Mouse (Mus musculus) neural tube, embryonic 12.5 days (tissue): ENCODE measurements around the gene Slit3. TPM values are rescaled to one million over a fixed set of nuclear protein-coding genes. Genes with fewer than 3 reads are reported as not detected.

Experiments used
- ATAC-seq: fragments of 200-750 bp; cut with Nextera tagmentation; 2 replicates; pipeline ENCODE4 v1.8.0; 2017; ENCODE audit warnings: low read depth, mild to moderate bottlenecking, moderate TSS enrichment, moderate library complexity; ENCODE audit not compliant: low FRiP score
- H3K27ac ChIP-seq: fragments of 300-500 bp; sonication (generic); 2 replicates; pipeline ENCODE4 v1.5.1; 2016
- H3K27me3 ChIP-seq: fragments of 300-500 bp; sonication (generic); replicated peaks from 2 replicates; pipeline ENCODE4 v1.6.1; 2016; ENCODE audit warnings: mild to moderate bottlenecking
- H3K36me3 ChIP-seq: fragments of 300-500 bp; sonication (generic); 2 replicates; pipeline ENCODE4 v1.6.1; 2016; ENCODE audit warnings: mild to moderate bottlenecking
- H3K4me1 ChIP-seq: fragments of 300-500 bp; sonication (generic); 2 replicates; pipeline ENCODE4 v1.6.1; 2016
- H3K4me2 ChIP-seq: fragments of 300-500 bp; sonication (generic); replicated peaks from 2 replicates; pipeline ENCODE4 v1.6.1; 2016; ENCODE audit warnings: mild to moderate bottlenecking
- H3K4me3 ChIP-seq: fragments of 300-500 bp; sonication (generic); 2 replicates; pipeline ENCODE4 v1.5.1; 2016
- H3K9ac ChIP-seq: fragments of 300-500 bp; sonication (generic); 2 replicates; pipeline ENCODE4 v1.6.1; 2016; ENCODE audit warnings: mild to moderate bottlenecking
- H3K9me3 ChIP-seq: fragments of 300-500 bp; sonication (generic); 2 replicates; pipeline ENCODE4 v1.6.1; 2016; ENCODE audit warnings: mild to moderate bottlenecking
- WGBS: fragments of 180-500 bp; shearing (Covaris S2); methylation state at CpG from one replicate; pipeline ENCODE4 v1.1.7; 2016; 5-methylcytosine and 5-hydroxymethylcytosine counted together
- polyA plus RNA-seq: library from polyadenylated mRNA; unstranded; fragments of >200 nt; fragmentation: Nextera tagmentation; extraction: Ambion mirVana; gene quantifications from 2 replicates; pipeline ENCODE4 v1.2.1, GENCODE M21; 2016

Slit3 gene
- polyA plus RNA-seq, 1 experiment from 2014 or later: 65.0 TPM

- no peaks in the 10 kb centered on the region for H3K9me3 ChIP-seq
- ATAC-seq: no peak
- no peaks in the 10 kb centered on the region for H3K4me1 ChIP-seq
- no peak overlapping the region for H3K4me3 ChIP-seq
- 92% methylated on average over 6 of the region's 6 CpGs for WGBS
- H3K36me3 ChIP-seq: peaks cover 17% of the 10 kb centered on the region; the same call in 1 of the 2 replicates
- no peak overlapping the region for H3K4me2 ChIP-seq
- no peak overlapping the region for H3K27ac ChIP-seq
- H3K27me3 ChIP-seq: no peaks in the 10 kb centered on the region
- no peak overlapping the region for H3K9ac ChIP-seq
Measured at GRCm38 (mm10) chr11:35687316-35687715, 566.3 kb downstream of the Slit3 start.

GRCm38 (mm10) chr11:35690515-35691281 lies 569.7 kb downstream of the Slit3 start:
- no peaks in the 10 kb centered on the region for H3K27me3 ChIP-seq
- H3K9ac ChIP-seq: no peak overlapping the region
- 54% methylated on average over 7 of the region's 7 CpGs for WGBS
- no peaks in the 10 kb centered on the region for H3K4me1 ChIP-seq
- no peak overlapping the region for H3K4me2 ChIP-seq
- H3K4me3 ChIP-seq: no peak overlapping the region
- no peak overlapping the region for H3K27ac ChIP-seq
- peaks cover 13% of the 10 kb centered on the region; the same call in 1 of the 2 replicates for H3K36me3 ChIP-seq
- no peak for ATAC-seq
- H3K9me3 ChIP-seq: no peaks in the 10 kb centered on the region

GRCm38 (mm10) chr11:35693136-35693535 lies 572.1 kb downstream of the Slit3 start:
- Histone ChIP-seq H3K9me3 (no peaks in the 10 kb centered on the region), H3K36me3 (peaks cover 12% of the 10 kb centered on the region; the same call in 1 of the 2 replicates), H3K4me1 (no peaks in the 10 kb centered on the region), H3K27me3 (no peaks in the 10 kb centered on the region), H3K4me2 (no peak overlapping the region), H3K4me3 (no peak overlapping the region), H3K9ac (no peak overlapping the region), H3K27ac (no peak overlapping the region)
- peak; percentile 67 for ATAC-seq
- whole genome bisulfite sequencing: 11% methylated on average over 5 of the region's 5 CpGs

- Histone ChIP-seq H3K9ac (no peak overlapping the region), H3K27ac (no peak overlapping the region), H3K4me2 (no peak overlapping the region), H3K36me3 (peaks cover 8% of the 10 kb centered on the region; the same call in 1 of the 2 replicates), H3K27me3 (no peaks in the 10 kb centered on the region), H3K4me3 (no peak overlapping the region), H3K4me1 (no peaks in the 10 kb centered on the region), H3K9me3 (no peaks in the 10 kb centered on the region)
- ATAC-seq: peak; percentile 7; the same call in 1 of the 2 replicates
- WGBS: 83% methylated on average over 7 of the region's 7 CpGs
Measured at GRCm38 (mm10) chr11:35693625-35694024, 572.6 kb downstream of the Slit3 start.

GRCm38 (mm10) chr11:35697476-35697875 lies 576.5 kb downstream of the Slit3 start:
- 89% methylated on average over 7 of the region's 7 CpGs for WGBS
- no peaks in the 10 kb centered on the region for H3K4me1 ChIP-seq

GRCm38 (mm10) chr11:35698901-35699300 lies 577.9 kb downstream of the Slit3 start:
- Histone ChIP-seq H3K9me3 (0 out of 2 replicates have a peak, but pooled peaks cover 5% of the 10 kb centered on the region), H3K4me1 (no peaks in the 10 kb centered on the region), H3K36me3 (peaks cover 17% of the 10 kb centered on the region), H3K4me3 (no peak overlapping the region), H3K9ac (no peak overlapping the region), H3K4me2 (no peak overlapping the region), H3K27ac (no peak overlapping the region), H3K27me3 (no peaks in the 10 kb centered on the region)
- WGBS: 80% methylated on average over 5 of the region's 5 CpGs
- no peak for ATAC-seq

More at GRCm38 (mm10) chr11:35697476-35697875, 576.5 kb downstream of the Slit3 start:
- Histone ChIP-seq H3K4me3 (no peak overlapping the region), H3K9ac (no peak overlapping the region), H3K4me2 (no peak overlapping the region), H3K27me3 (no peaks in the 10 kb centered on the region), H3K27ac (no peak overlapping the region), H3K9me3 (no peaks in the 10 kb centered on the region), H3K36me3 (peaks cover 6% of the 10 kb centered on the region; the same call in 1 of the 2 replicates)
- ATAC-seq: no peak

GRCm38 (mm10) chr11:35703471-35703870 lies 582.4 kb downstream of the Slit3 start:
- Histone ChIP-seq H3K27ac (no peak overlapping the region), H3K4me1 (no peaks in the 10 kb centered on the region)
- ATAC-seq: no peak

GRCm38 (mm10) chr11:35704381-35704780 lies 583.4 kb downstream of the Slit3 start:
- no peak overlapping the region for H3K4me3 ChIP-seq
- H3K9ac ChIP-seq: no peak overlapping the region
- no peak for ATAC-seq
- H3K27ac ChIP-seq: no peak overlapping the region
- H3K27me3 ChIP-seq: no peaks in the 10 kb centered on the region
- peaks cover 31% of the 10 kb centered on the region for H3K36me3 ChIP-seq
- WGBS: 96% methylated on average over 13 of the region's 13 CpGs
- H3K4me1 ChIP-seq: no peaks in the 10 kb centered on the region
- H3K9me3 ChIP-seq: 0 out of 2 replicates have a peak, but pooled peaks cover 7% of the 10 kb centered on the region
- H3K4me2 ChIP-seq: no peak overlapping the region

More at GRCm38 (mm10) chr11:35703471-35703870, 582.4 kb downstream of the Slit3 start:
- H3K36me3 ChIP-seq: peaks cover 30% of the 10 kb centered on the region
- 0 out of 2 replicates have a peak, but pooled peaks cover 7% of the 10 kb centered on the region for H3K9me3 ChIP-seq
- H3K9ac ChIP-seq: no peak overlapping the region
- no peaks in the 10 kb centered on the region for H3K27me3 ChIP-seq
- no peak overlapping the region for H3K4me3 ChIP-seq
- WGBS: 79% methylated on average over 4 of the region's 4 CpGs
- H3K4me2 ChIP-seq: no peak overlapping the region

- H3K4me1 ChIP-seq: no peaks in the 10 kb centered on the region
- 95% methylated on average over 5 of the region's 5 CpGs for WGBS
- H3K4me3 ChIP-seq: no peak overlapping the region
Measured at GRCm38 (mm10) chr11:35704927-35705326, 583.9 kb downstream of the Slit3 start.

GRCm38 (mm10) chr11:35707431-35707830 lies 586.4 kb downstream of the Slit3 start:
- peaks cover 25% of the 10 kb centered on the region for H3K36me3 ChIP-seq
- H3K9me3 ChIP-seq: 0 out of 2 replicates have a peak, but pooled peaks cover 12% of the 10 kb centered on the region
- no peak overlapping the region for H3K27ac ChIP-seq
- H3K4me3 ChIP-seq: no peak overlapping the region
- no peaks in the 10 kb centered on the region for H3K27me3 ChIP-seq
- no peak overlapping the region for H3K9ac ChIP-seq
- no peak for ATAC-seq
- 96% methylated on average over 12 of the region's 12 CpGs for WGBS
- no peaks in the 10 kb centered on the region for H3K4me1 ChIP-seq
- H3K4me2 ChIP-seq: no peak overlapping the region

More at GRCm38 (mm10) chr11:35704927-35705326, 583.9 kb downstream of the Slit3 start:
- Histone ChIP-seq H3K9ac (no peak overlapping the region), H3K27ac (no peak overlapping the region), H3K27me3 (no peaks in the 10 kb centered on the region), H3K36me3 (peaks cover 31% of the 10 kb centered on the region), H3K4me2 (no peak overlapping the region), H3K9me3 (0 out of 2 replicates have a peak, but pooled peaks cover 7% of the 10 kb centered on the region)
- no peak for ATAC-seq

GRCm38 (mm10) chr11:35711314-35711713 lies 590.3 kb downstream of the Slit3 start:
- no peaks in the 10 kb centered on the region for H3K4me1 ChIP-seq
- 0 out of 2 replicates have a peak, but pooled peaks cover 6% of the 10 kb centered on the region for H3K9me3 ChIP-seq
- no peaks in the 10 kb centered on the region for H3K27me3 ChIP-seq
- H3K9ac ChIP-seq: no peak overlapping the region
- no peak overlapping the region for H3K4me2 ChIP-seq
- WGBS: 87% methylated on average over 6 of the region's 6 CpGs
- 0 out of 2 replicates have a peak, but pooled peaks cover 6% of the 10 kb centered on the region for H3K36me3 ChIP-seq
- H3K4me3 ChIP-seq: no peak overlapping the region
- ATAC-seq: no peak
- no peak overlapping the region for H3K27ac ChIP-seq

- Histone ChIP-seq H3K27me3 (no peaks in the 10 kb centered on the region), H3K36me3 (no peaks in the 10 kb centered on the region), H3K4me3 (no peak overlapping the region), H3K4me1 (no peaks in the 10 kb centered on the region), H3K4me2 (no peak overlapping the region), H3K9me3 (no peaks in the 10 kb centered on the region), H3K27ac (no peak overlapping the region), H3K9ac (no peak overlapping the region)
- WGBS: 77% methylated on average over 1 of the region's 1 CpGs
- ATAC-seq: no peak
Measured at GRCm38 (mm10) chr11:35718881-35719280, 597.9 kb downstream of the Slit3 start.
